In the genomic region with DNA sequence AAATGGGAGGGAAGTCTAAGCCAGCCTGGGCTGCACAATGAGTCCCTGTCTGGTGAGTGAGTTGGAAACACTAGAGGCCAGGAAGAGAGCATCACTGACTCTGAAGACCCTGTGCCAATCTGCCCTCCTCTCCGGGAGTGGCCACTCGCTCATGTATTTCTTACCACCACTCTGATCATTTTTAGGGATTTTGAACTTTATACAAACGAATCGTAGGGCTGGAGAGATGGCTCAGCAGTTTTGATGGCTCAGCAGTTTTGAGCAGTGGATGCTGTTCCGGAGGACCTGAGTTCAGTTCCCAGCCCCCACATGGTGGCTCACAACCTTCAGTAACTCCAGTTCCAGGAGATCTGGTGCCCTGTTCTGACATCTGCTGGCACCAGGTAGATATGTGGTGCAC, we compare ENCODE assay signal across 25 mouse cellular contexts.
"Had no signal": no experiment of that assay in that cellular context is flagged by ENCODE, and none has a peak within 500 bp of the region (broad histone marks: within the 10 kb centered on the region; RNA-seq: fewer than 3 reads in every experiment).

No protein-coding gene starts in this region.

- H3K4me3 ChIP-seq: embryonic facial prominence, embryonic 12.5 days; embryonic facial prominence, embryonic 13.5 days; embryonic facial prominence, embryonic 15.5 days; erythroblast, embryonic 14.5 days; forebrain, embryonic 10.5 days; forebrain, embryonic 12.5 days; forebrain, embryonic 13.5 days; forebrain, embryonic 15.5 days; gastrocnemius, adult 2 months; heart, adult 2 months; heart, embryonic 10.5 days had no signal

- DNase-seq: cerebellum, adult 9-10 months; cerebellum, adult 9-11 months; cerebellum, postnatal 10 days; cerebellum, postnatal 14 days; cerebellum, postnatal 25 days; cerebellum, postnatal 36 days; embryo, embryonic 11 days; forebrain, postnatal 0 days; gastrocnemius, adult 2 months; gastrocnemius, postnatal 10 days; gastrocnemius, postnatal 14 days; gastrocnemius, postnatal 25 days; gastrocnemius, postnatal 36 days; heart, adult 18-20 months; heart, adult 2 months had no signal

- H3K27me3 ChIP-seq: embryonic facial prominence, embryonic 12.5 days; embryonic facial prominence, embryonic 13.5 days; embryonic facial prominence, embryonic 15.5 days; forebrain, embryonic 12.5 days; forebrain, embryonic 13.5 days; forebrain, embryonic 15.5 days had no signal

- H3K9me3 ChIP-seq: embryonic facial prominence, embryonic 12.5 days; embryonic facial prominence, embryonic 13.5 days; embryonic facial prominence, embryonic 15.5 days; forebrain, embryonic 10.5 days; forebrain, embryonic 12.5 days; forebrain, embryonic 13.5 days; forebrain, embryonic 15.5 days; heart, embryonic 10.5 days had no signal

- H3K27ac ChIP-seq: embryonic facial prominence, embryonic 12.5 days; embryonic facial prominence, embryonic 13.5 days; embryonic facial prominence, embryonic 15.5 days; forebrain, embryonic 10.5 days; forebrain, embryonic 12.5 days; forebrain, embryonic 13.5 days; forebrain, embryonic 15.5 days; gastrocnemius, adult 2 months; heart, adult 2 months; heart, embryonic 10.5 days had no signal

- H3K4me2 ChIP-seq: embryonic facial prominence, embryonic 12.5 days; embryonic facial prominence, embryonic 13.5 days; embryonic facial prominence, embryonic 15.5 days; forebrain, embryonic 12.5 days; forebrain, embryonic 13.5 days; forebrain, embryonic 15.5 days; heart, embryonic 11.5 days had no signal

- H3K9ac ChIP-seq: embryonic facial prominence, embryonic 12.5 days; embryonic facial prominence, embryonic 13.5 days; embryonic facial prominence, embryonic 15.5 days; forebrain, embryonic 12.5 days; forebrain, embryonic 13.5 days; forebrain, embryonic 15.5 days; forebrain, postnatal 0 days had no signal
